Mouse (Mus musculus): ENCODE data around the gene Ralgds.

DNA sequence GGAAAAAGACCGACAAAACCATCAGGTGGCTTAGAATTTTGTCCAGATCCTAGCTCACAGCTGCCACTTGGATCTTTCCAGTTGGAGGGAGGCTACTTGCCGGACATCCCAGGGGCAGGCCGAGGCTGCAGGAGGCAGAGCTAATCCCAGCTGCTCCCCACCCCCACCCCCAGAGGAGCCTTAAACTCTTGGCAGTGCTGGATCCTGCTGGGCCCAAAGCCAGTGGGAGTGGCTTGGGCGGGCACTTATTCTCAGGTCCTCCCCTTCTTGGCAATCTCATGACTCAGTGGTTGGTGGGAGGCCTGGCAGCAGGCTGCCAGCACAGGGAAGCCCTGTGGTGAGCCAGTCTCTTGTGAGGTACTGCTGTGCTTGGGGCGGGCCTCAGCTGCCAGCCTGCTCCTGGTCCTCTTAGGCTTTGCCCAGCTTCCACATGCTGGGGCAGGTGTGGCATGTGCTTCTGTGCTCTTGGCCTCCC is 10.8 kb downstream of the Ralgds start:
- TF ChIP-seq EP300 (IDR thresholded peaks at IDR 0.05; ENCODE audit: low read depth) (no peak; the same call in 1 of the 2 replicates), CTCF (IDR thresholded peaks at IDR 0.05; ENCODE audit: low read depth) (no peak)
